Mouse (Mus musculus): ENCODE data around the gene Zfp740. TPM values are rescaled to one million over a fixed set of nuclear protein-coding genes. Genes with fewer than 3 reads are reported as not detected.
A peak's percentile ranks its signal among the peaks of the same experiment; 100 is the strongest.

The Zfp740 gene
- polyA plus RNA-seq, 1 experiment from 2014 or later: 90.0 TPM

- H3K9me3 ChIP-seq (replicated peaks): no peaks in the 10 kb centered on the region
- no peak overlapping the region for H3K27ac ChIP-seq
- H3K27me3 ChIP-seq: peaks cover 62% of the 10 kb centered on the region
- H3K9ac ChIP-seq: 0 out of 2 replicates have a peak overlapping the region, but pooled peaks have one; percentile 70
- peak overlapping the region; percentile 52 for H3K4me3 ChIP-seq
- WGBS: 7% methylated on average over 12 of the region's 12 CpGs
- H3K36me3 ChIP-seq (ENCODE audit: poor library complexity, severe bottlenecking): no peaks in the 10 kb centered on the region
- no peak for ATAC-seq
- H3K4me1 ChIP-seq: peaks cover 30% of the 10 kb centered on the region
- peak overlapping the region; percentile 93 for H3K4me2 ChIP-seq
These were observed 55.0 kb downstream of the Zfp740 start for GRCm38 (mm10) chr15:102258076-102258470.

- no peak overlapping the region for H3K4me3 ChIP-seq
- no peaks in the 10 kb centered on the region for H3K9me3 ChIP-seq (replicated peaks)
- peaks cover 62% of the 10 kb centered on the region for H3K27me3 ChIP-seq
- ATAC-seq: no peak
- H3K4me1 ChIP-seq: peaks cover 30% of the 10 kb centered on the region
- no peaks in the 10 kb centered on the region for H3K36me3 ChIP-seq (ENCODE audit: poor library complexity, severe bottlenecking)
- 0 out of 2 replicates have a peak overlapping the region, but pooled peaks have one; percentile 14 for H3K9ac ChIP-seq
- 16% methylated on average over 11 of the region's 11 CpGs for WGBS
- no peak overlapping the region for H3K27ac ChIP-seq
- H3K4me2 ChIP-seq: no peak overlapping the region
These were observed 55.7 kb downstream of the Zfp740 start for GRCm38 (mm10) chr15:102258581-102259253.

- no peak for ATAC-seq
- Histone ChIP-seq H3K36me3 (ENCODE audit: poor library complexity, severe bottlenecking) (no peaks in the 10 kb centered on the region), H3K4me3 (no peak overlapping the region), H3K27ac (no peak overlapping the region), H3K9me3 (replicated peaks) (no peaks in the 10 kb centered on the region), H3K4me2 (no peak overlapping the region), H3K27me3 (peaks cover 29% of the 10 kb centered on the region), H3K9ac (no peak overlapping the region), H3K4me1 (peaks cover 15% of the 10 kb centered on the region)
- WGBS: 51% methylated on average over 7 of the region's 7 CpGs
These were observed 59.5 kb downstream of the Zfp740 start for GRCm38 (mm10) chr15:102262582-102262981.

GRCm38 (mm10) chr15:102263037-102263436 is 60.0 kb downstream of the Zfp740 start:
- Histone ChIP-seq H3K4me1 (peaks cover 10% of the 10 kb centered on the region), H3K27ac (no peak overlapping the region), H3K9ac (no peak overlapping the region), H3K36me3 (ENCODE audit: poor library complexity, severe bottlenecking) (no peaks in the 10 kb centered on the region), H3K4me3 (no peak overlapping the region), H3K27me3 (peaks cover 25% of the 10 kb centered on the region), H3K9me3 (replicated peaks) (no peaks in the 10 kb centered on the region), H3K4me2 (no peak overlapping the region)
- 76% methylated on average over 2 of the region's 2 CpGs for WGBS
- ATAC-seq: no peak

Other genes with a start within 250 kb of the Zfp740 start
- gene Krt78, start 249.0 kb upstream of the Zfp740 start, polyA plus RNA-seq (2015; fragmentation: Nextera tagmentation; extraction: Ambion mirVana): not detected in 2 replicates
- 1.7 and 2.6 TPM in 2 replicates for gene Krt8, start 198.8 kb upstream of the Zfp740 start, polyA plus RNA-seq (2015; fragmentation: Nextera tagmentation; extraction: Ambion mirVana)
- gene Krt18, start 175.1 kb upstream of the Zfp740 start, polyA plus RNA-seq (2015; fragmentation: Nextera tagmentation; extraction: Ambion mirVana): 2.4 and 6.3 TPM in 2 replicates
- gene Eif4b, start 129.5 kb upstream of the Zfp740 start, polyA plus RNA-seq (2015; fragmentation: Nextera tagmentation; extraction: Ambion mirVana): 90.5 and 102 TPM in 2 replicates
- 4.5 and 6.7 TPM in 2 replicates for gene Tns2, start 102.8 kb upstream of the Zfp740 start, polyA plus RNA-seq (2015; fragmentation: Nextera tagmentation; extraction: Ambion mirVana)
- 21.7 and 25.4 TPM in 2 replicates for gene Spryd3, start 67.0 kb upstream of the Zfp740 start, polyA plus RNA-seq (2015; fragmentation: Nextera tagmentation; extraction: Ambion mirVana)
- gene Igfbp6, start 58.9 kb upstream of the Zfp740 start, polyA plus RNA-seq (2015; fragmentation: Nextera tagmentation; extraction: Ambion mirVana): 0.37 and 0.40 TPM in 2 replicates
- 0.10 TPM in 1 of 2 replicates, not detected in the other for gene Soat2, start 52.7 kb upstream of the Zfp740 start, polyA plus RNA-seq (2015; fragmentation: Nextera tagmentation; extraction: Ambion mirVana)
- 42.7 and 46.4 TPM in 2 replicates for gene Csad, start 1.5 kb downstream of the Zfp740 start, polyA plus RNA-seq (2015; fragmentation: Nextera tagmentation; extraction: Ambion mirVana)
- gene Itgb7, start 28.7 kb downstream of the Zfp740 start, polyA plus RNA-seq (2015; fragmentation: Nextera tagmentation; extraction: Ambion mirVana): 0.32 and 0.48 TPM in 2 replicates
- 3.2 and 4.2 TPM in 2 replicates for gene Rarg, start 54.3 kb downstream of the Zfp740 start, polyA plus RNA-seq (2015; fragmentation: Nextera tagmentation; extraction: Ambion mirVana)
- 0.09 TPM in 1 of 2 replicates, not detected in the other for gene Gm9918, start 67.3 kb downstream of the Zfp740 start, polyA plus RNA-seq (2015; fragmentation: Nextera tagmentation; extraction: Ambion mirVana)
- 46.7 and 48.9 TPM in 2 replicates for gene Mfsd5, start 76.2 kb downstream of the Zfp740 start, polyA plus RNA-seq (2015; fragmentation: Nextera tagmentation; extraction: Ambion mirVana)
- 19.7 and 27.3 TPM in 2 replicates for gene Espl1, start 93.0 kb downstream of the Zfp740 start, polyA plus RNA-seq (2015; fragmentation: Nextera tagmentation; extraction: Ambion mirVana)
- 470 and 502 TPM in 2 replicates for gene Pfdn5, start 122.9 kb downstream of the Zfp740 start, polyA plus RNA-seq (2015; fragmentation: Nextera tagmentation; extraction: Ambion mirVana)
- 116 and 126 TPM in 2 replicates for gene Myg1, start 128.5 kb downstream of the Zfp740 start, polyA plus RNA-seq (2015; fragmentation: Nextera tagmentation; extraction: Ambion mirVana)
- 64.1 and 66.5 TPM in 2 replicates for gene Aaas, start 147.5 kb downstream of the Zfp740 start, polyA plus RNA-seq (2015; fragmentation: Nextera tagmentation; extraction: Ambion mirVana)
- gene Sp7, start 163.9 kb downstream of the Zfp740 start, polyA plus RNA-seq (2015; fragmentation: Nextera tagmentation; extraction: Ambion mirVana): 0.15 and 0.18 TPM in 2 replicates
- 7.0 and 8.1 TPM in 2 replicates for gene Sp1, start 202.9 kb downstream of the Zfp740 start, polyA plus RNA-seq (2015; fragmentation: Nextera tagmentation; extraction: Ambion mirVana)
- gene Amhr2, start 242.1 kb downstream of the Zfp740 start, polyA plus RNA-seq (2015; fragmentation: Nextera tagmentation; extraction: Ambion mirVana): 0.19 and 0.20 TPM in 2 replicates